Mouse (Mus musculus) forebrain, embryonic 12.5 days (tissue): ENCODE data around the gene Stmn1. TPM values are rescaled to one million over a fixed set of nuclear protein-coding genes. Genes with fewer than 3 reads are reported as not detected.
A peak's percentile ranks its signal among the peaks of the same experiment; 100 is the strongest.

ENCODE experiments used
- ATAC-seq: fragments of 200-750 bp; cut with Nextera tagmentation; 2 replicates; pipeline ENCODE4 v1.8.0; 2017; ENCODE audit warnings: moderate TSS enrichment; ENCODE audit not compliant: low FRiP score
- H3K27ac ChIP-seq: fragments of 300-500 bp; sonication (generic); 2 replicates; pipeline ENCODE4 v1.5.1; 2016; ENCODE audit warnings: mild to moderate bottlenecking
- H3K27me3 ChIP-seq: fragments of 300-500 bp; sonication (generic); 2 replicates; pipeline ENCODE4 v1.6.1; 2016; ENCODE audit warnings: mild to moderate bottlenecking
- H3K36me3 ChIP-seq: fragments of 300-500 bp; sonication (generic); replicated peaks from 2 replicates; pipeline ENCODE4 v1.6.1; 2016; ENCODE audit warnings: mild to moderate bottlenecking
- H3K4me1 ChIP-seq: fragments of 300-500 bp; sonication (generic); 2 replicates; pipeline ENCODE4 v1.6.1; 2016
- H3K4me2 ChIP-seq: fragments of 300-500 bp; sonication (generic); 2 replicates; pipeline ENCODE4 v1.6.1; 2016; ENCODE audit warnings: mild to moderate bottlenecking, moderate library complexity
- H3K4me3 ChIP-seq: fragments of 300-500 bp; sonication (generic); replicated peaks from 2 replicates; pipeline ENCODE4 v1.5.1; 2016; ENCODE audit warnings: mild to moderate bottlenecking
- H3K9ac ChIP-seq: fragments of 300-500 bp; sonication (generic); 2 replicates; pipeline ENCODE4 v1.6.1; 2016; ENCODE audit warnings: mild to moderate bottlenecking
- H3K9me3 ChIP-seq: fragments of 300-500 bp; sonication (generic); 2 replicates; pipeline ENCODE4 v1.6.1; 2016
- WGBS: fragments of 180-500 bp; shearing (Covaris S2); methylation state at CpG from one replicate; pipeline ENCODE4 v1.1.7; 2016; 5-methylcytosine and 5-hydroxymethylcytosine counted together
- polyA plus RNA-seq: library from polyadenylated mRNA; unstranded; fragments of >200 nt; fragmentation: Nextera tagmentation; extraction: Ambion mirVana; gene quantifications from 2 replicates; pipeline ENCODE4 v1.2.1, GENCODE M21; 2016

Stmn1 gene
- polyA plus RNA-seq, 1 experiment from 2014 or later: 4,517 TPM

DNA sequence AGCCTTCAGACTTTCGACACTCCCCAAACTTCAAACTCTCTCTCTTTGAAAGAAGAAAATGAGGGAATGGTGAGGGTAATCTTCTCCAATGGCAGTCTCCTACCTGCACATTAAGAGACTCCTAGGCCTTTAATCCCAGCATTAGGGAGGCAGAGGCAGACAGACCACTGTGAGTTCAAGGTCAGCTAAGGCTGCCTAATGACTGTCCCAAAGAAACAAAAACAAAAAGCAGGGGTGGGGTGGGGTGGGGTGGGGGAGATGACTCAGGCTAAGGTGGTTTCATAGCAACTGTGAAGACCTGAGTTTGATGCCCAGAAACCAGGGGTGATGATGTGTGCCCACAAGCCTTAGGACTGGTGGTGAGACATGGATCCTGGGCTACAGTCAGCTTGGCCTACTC lies 22.6 kb upstream of the Stmn1 start:
- H3K27me3 ChIP-seq: no peaks in the 10 kb centered on the region
- H3K9ac ChIP-seq: no peak overlapping the region
- H3K4me2 ChIP-seq: no peak overlapping the region
- no peaks in the 10 kb centered on the region for H3K9me3 ChIP-seq
- ATAC-seq: no peak
- no peak overlapping the region for H3K4me3 ChIP-seq
- no peak overlapping the region for H3K27ac ChIP-seq
- WGBS: 83% methylated on average over 1 of the region's 1 CpGs
- no peaks in the 10 kb centered on the region for H3K36me3 ChIP-seq
- peaks cover 33% of the 10 kb centered on the region for H3K4me1 ChIP-seq

DNA sequence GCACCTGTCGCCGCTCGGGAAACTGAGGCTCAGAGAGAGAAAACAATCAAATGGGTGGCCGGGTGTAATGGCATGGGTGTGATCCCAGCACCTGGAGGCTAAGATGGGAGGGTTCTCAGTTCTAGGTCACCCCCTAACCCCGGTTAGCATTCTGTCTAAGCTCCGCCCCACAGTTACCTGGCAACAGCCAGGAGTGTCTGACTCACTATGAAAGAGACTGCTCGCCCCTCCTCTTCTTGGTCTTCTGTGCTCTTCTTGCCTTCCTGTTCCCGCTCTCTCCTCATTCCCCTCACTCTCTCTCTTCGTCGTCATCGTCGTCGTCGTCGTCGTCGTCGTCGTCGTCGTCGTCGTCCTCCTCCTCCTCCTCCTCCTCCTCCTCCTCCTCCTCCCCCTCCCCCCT lies 20.2 kb upstream of the Stmn1 start:
- Histone ChIP-seq H3K4me2 (no peak overlapping the region), H3K27me3 (0 out of 2 replicates have a peak, but pooled peaks cover 3% of the 10 kb centered on the region)
- WGBS: 49% methylated on average over 23 of the region's 23 CpGs

DNA sequence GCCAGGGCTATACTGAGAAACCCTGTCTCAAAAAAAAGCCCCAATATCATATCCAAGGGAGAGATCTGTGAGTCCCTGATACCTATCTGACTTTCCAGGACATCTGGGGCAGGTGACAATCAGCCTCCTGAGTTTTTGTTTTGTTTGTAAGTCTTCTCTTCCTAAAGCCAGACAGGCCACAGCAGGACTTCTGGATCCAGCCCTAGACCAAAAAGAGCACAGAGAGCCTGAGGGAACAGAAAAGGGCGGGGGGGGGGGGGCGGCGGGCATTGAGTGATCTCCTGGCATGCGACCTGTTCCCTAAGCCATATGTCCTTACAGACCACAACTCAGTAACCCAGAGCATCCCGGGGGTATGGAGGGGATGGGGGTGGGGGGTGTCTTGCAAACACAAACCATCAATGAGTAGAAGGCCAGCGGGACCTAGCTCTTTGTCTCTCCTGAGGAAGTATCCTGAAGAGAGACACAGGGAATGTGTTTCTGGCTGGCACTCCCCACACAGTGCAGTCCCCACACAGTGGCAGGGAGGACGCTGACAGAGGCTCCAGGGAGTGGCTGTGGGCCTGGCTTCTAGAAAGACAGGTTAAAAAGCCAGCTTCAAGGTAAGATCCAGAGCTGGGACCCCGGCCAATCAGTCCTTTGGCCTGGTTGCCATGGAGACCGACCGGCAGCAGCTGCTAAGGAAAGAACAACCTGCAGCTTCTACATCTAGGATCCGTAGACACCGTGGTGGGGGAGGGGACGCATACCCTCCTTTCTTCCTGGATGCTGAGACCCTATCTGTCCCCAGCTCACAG lies 18.3 kb upstream of the Stmn1 start:
- H3K4me3 ChIP-seq: no peak overlapping the region; the same call in 1 of the 2 replicates
- peak overlapping the region; percentile 40 for H3K4me2 ChIP-seq
- H3K4me1 ChIP-seq: peaks cover 54% of the 10 kb centered on the region
- H3K9ac ChIP-seq: peak overlapping the region; percentile 42; the same call in 1 of the 2 replicates
- peak overlapping the region; percentile 93 for H3K27ac ChIP-seq
- no peaks in the 10 kb centered on the region for H3K36me3 ChIP-seq
- peak; percentile 74 for ATAC-seq
- peaks cover 13% of the 10 kb centered on the region for H3K27me3 ChIP-seq
- no peaks in the 10 kb centered on the region for H3K9me3 ChIP-seq
- WGBS: 9% methylated on average over 13 of the region's 13 CpGs

More for the DNA sequence above, 20.2 kb upstream of the Stmn1 start:
- Histone ChIP-seq H3K4me3 (no peak overlapping the region), H3K9ac (no peak overlapping the region; the same call in 1 of the 2 replicates), H3K36me3 (no peaks in the 10 kb centered on the region), H3K27ac (no peak overlapping the region), H3K4me1 (peaks cover 46% of the 10 kb centered on the region), H3K9me3 (no peaks in the 10 kb centered on the region)
- no peak for ATAC-seq

DNA sequence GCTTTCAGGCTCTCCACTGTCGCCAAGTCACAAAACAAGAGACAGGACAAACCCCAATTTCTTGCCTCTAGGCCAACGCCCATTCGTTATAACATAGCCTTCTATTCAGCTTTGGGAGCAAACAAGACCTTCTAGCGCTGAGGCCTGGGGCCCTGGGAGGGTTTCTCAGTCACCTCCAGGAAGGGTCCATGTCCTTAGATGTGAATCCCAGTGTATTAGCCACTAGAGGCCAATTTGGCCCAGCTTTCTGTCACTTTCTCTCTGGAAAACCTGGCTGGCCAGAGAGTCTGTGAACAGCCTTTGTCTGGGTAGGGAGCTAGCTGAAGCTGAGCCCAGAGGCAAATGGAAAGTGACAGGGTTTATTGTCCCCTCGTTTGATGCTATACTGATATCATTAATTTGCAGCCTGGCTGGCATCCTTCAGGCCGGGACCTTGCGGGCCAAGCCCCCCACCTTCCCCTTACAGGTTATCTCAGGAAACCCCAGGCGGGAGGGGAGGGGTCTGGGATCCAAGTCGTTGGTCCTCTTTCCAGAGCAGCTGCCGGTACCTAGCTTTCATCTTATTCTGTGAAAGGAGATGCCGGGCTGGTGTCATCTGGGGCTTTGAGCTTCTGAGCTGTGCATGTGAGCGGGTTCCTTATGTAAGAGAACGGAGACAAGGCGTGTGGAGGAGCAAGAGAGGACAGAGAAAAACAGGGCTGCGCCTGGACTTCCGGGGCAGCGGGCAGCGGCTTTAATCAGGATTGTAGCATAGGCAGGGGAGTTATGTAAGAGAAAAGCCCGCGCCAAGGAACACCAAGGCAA lies 17.5 kb upstream of the Stmn1 start:
- H3K4me1 ChIP-seq: peaks cover 54% of the 10 kb centered on the region
- WGBS: 8% methylated on average over 20 of the region's 20 CpGs
- no peak overlapping the region; the same call in 1 of the 2 replicates for H3K4me3 ChIP-seq
- H3K36me3 ChIP-seq: no peaks in the 10 kb centered on the region
- no peaks in the 10 kb centered on the region for H3K9me3 ChIP-seq
- peaks cover 13% of the 10 kb centered on the region for H3K27me3 ChIP-seq
- peak overlapping the region; percentile 40 for H3K4me2 ChIP-seq
- H3K9ac ChIP-seq: peak overlapping the region; percentile 42
- peak; percentile 52 for ATAC-seq
- peak overlapping the region; percentile 93 for H3K27ac ChIP-seq

DNA sequence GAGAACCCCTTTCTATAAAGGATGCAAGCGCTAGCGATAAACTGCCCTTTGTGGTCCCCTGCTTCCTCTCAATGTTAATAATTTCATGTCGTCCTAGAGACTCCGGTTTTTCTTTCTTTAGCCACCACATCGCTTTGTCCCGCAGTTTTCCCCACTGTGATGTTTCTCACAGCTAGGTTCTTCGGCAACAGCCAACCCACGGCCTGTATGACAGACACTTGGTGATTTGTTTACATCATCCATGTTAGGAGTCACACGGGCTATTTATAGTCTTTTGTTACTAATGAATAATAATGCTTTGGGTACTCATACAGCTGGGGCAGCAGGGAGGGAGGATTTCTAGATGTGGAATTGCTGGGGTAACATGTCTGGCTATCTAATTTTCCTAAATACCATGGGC lies 16.6 kb upstream of the Stmn1 start:
- Histone ChIP-seq H3K4me2 (0 out of 2 replicates have a peak overlapping the region, but pooled peaks have one; percentile 38), H3K4me3 (no peak overlapping the region), H3K9me3 (no peaks in the 10 kb centered on the region), H3K27me3 (peaks cover 13% of the 10 kb centered on the region), H3K36me3 (no peaks in the 10 kb centered on the region), H3K4me1 (peaks cover 48% of the 10 kb centered on the region), H3K9ac (no peak overlapping the region), H3K27ac (peak overlapping the region; percentile 93)
- no peak for ATAC-seq
- 54% methylated on average over 9 of the region's 9 CpGs for WGBS

DNA sequence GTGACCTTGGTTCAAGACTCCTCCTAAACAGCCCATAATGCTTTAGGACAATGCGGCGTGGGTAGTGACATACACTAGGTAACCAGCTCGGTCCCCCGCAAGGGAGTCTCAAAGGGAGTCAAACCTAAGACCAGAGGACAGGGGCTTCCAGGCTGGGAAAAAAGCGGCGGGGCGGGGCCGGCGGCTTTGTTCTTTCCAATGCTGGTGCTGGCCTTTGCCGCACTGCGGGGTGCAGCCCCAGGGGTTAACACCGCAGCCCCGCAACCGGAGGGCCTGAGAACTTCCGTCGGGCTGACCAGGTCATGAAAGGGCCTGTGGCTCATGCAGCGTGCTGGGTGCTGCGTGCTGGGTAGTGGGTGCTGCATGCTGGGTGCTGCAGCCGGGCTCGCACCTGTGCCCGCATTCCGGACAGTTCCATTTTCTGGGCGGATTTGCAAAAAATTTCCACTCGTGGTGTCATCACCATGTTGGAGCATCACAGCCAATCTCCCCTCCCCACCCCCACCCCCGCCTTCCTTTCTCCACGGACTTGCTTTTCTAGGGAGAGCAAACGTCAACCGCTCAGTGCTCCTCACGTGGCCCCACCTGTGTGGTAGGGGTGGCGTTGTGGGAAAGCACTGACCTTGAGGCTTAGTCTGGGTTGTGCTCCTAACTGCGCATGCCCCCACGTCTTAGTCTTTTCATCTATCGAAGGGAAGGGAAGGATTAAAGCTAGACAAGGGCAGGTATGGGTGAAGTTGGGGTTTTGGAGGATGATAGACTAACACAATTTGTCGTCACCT lies 14.3 kb upstream of the Stmn1 start:
- Histone ChIP-seq H3K4me1 (peaks cover 37% of the 10 kb centered on the region), H3K4me2 (peak overlapping the region; percentile 31), H3K27ac (no peak overlapping the region), H3K4me3 (no peak overlapping the region), H3K36me3 (no peaks in the 10 kb centered on the region), H3K9me3 (no peaks in the 10 kb centered on the region), H3K27me3 (peaks cover 13% of the 10 kb centered on the region), H3K9ac (0 out of 2 replicates have a peak overlapping the region, but pooled peaks have one; percentile 25)
- no peak for ATAC-seq
- 24% methylated on average over 34 of the region's 34 CpGs for WGBS

DNA sequence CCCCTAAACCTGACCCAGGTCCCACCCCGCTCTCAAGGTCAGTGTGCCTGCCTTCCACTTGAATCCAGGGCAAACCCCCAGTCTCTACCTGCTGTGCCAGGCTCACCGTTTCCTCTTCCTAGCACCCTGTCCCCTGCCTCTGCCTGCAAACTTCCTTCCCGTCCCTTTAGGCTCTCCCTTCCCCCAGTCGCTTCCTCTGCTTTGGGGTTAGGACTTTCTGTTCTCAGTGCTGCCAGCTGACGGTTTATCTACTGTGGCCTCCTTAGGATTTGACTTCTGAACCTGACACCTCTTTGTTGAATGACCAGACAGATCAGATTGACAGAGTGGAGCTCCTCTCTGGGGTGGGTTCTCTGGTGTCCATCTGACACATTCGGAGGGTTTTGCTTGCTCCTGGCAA lies 12.8 kb upstream of the Stmn1 start:
- peaks cover 13% of the 10 kb centered on the region for H3K27me3 ChIP-seq
- WGBS: 59% methylated on average over 6 of the region's 6 CpGs

DNA sequence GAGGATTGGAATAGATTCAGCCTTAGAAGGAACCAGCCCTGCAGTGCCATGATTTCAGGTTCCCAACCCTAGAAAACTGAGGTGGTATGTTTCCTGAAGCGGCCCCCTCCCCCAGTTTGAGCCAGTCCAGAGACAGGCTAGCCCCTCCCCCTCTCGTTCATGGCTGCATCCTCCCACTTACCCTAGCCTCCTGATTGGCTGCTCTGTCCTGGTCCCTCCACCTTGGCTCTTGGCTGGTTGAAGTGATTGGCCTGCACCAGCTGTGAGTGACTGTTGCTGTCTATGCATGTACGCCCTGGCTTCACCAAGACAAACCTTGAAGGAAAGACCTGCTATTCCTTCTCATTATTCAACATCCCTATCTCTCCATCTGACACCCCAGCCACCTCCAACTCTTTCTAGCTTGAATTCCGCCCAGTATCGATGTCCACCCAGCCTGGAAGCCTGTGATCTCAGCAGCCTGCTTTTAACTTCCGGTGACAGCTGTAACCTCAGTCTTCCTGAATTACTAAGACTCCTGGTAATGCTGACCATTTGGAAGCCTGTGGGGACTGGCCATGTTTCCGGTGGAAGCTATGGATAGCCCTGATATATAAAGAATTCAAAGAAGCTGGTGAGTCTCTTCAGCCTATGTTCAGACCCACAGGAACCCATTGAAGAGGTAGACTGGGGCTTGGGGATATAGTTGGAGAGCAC lies 10.8 kb upstream of the Stmn1 start:
- H3K4me3 ChIP-seq: no peak overlapping the region
- no peaks in the 10 kb centered on the region for H3K36me3 ChIP-seq
- no peak for ATAC-seq
- peaks cover 10% of the 10 kb centered on the region for H3K4me1 ChIP-seq
- H3K4me2 ChIP-seq: no peak overlapping the region
- no peak overlapping the region for H3K9ac ChIP-seq
- peaks cover 13% of the 10 kb centered on the region for H3K27me3 ChIP-seq
- H3K27ac ChIP-seq: no peak overlapping the region
- no peaks in the 10 kb centered on the region for H3K9me3 ChIP-seq
- 71% methylated on average over 7 of the region's 7 CpGs for WGBS

More for the DNA sequence above, 12.8 kb upstream of the Stmn1 start:
- no peaks in the 10 kb centered on the region for H3K36me3 ChIP-seq
- H3K9ac ChIP-seq: no peak overlapping the region
- H3K27ac ChIP-seq: 0 out of 2 replicates have a peak overlapping the region, but pooled peaks have one; percentile 2
- no peak overlapping the region for H3K4me2 ChIP-seq
- H3K4me3 ChIP-seq: no peak overlapping the region
- H3K4me1 ChIP-seq: peaks cover 23% of the 10 kb centered on the region
- no peak for ATAC-seq
- no peaks in the 10 kb centered on the region for H3K9me3 ChIP-seq

DNA sequence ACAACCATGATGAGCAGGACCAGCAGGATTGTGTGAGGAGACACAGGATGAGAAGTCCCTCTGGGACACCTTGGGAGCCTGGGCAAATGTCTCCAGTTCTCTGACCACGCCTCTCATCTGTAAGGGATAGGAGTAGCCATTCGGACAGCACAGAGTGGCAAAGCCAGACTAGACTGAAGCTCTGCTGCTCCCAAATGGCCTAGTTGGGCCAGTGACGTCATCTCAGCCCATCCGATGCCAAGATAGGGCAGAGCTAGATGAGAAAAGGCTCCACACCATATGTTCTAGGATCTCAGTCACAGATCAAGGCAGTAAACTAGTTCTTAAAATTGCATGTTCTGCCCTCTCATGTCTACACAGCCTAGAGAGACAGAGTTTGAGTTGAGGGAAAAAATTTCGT lies 9.3 kb upstream of the Stmn1 start:
- Histone ChIP-seq H3K4me3 (no peak overlapping the region), H3K9me3 (no peaks in the 10 kb centered on the region), H3K27ac (no peak overlapping the region), H3K9ac (no peak overlapping the region), H3K4me2 (no peak overlapping the region), H3K27me3 (peaks cover 5% of the 10 kb centered on the region), H3K4me1 (peaks cover 2% of the 10 kb centered on the region), H3K36me3 (no peaks in the 10 kb centered on the region)
- 89% methylated on average over 5 of the region's 5 CpGs for WGBS
- no peak for ATAC-seq

DNA sequence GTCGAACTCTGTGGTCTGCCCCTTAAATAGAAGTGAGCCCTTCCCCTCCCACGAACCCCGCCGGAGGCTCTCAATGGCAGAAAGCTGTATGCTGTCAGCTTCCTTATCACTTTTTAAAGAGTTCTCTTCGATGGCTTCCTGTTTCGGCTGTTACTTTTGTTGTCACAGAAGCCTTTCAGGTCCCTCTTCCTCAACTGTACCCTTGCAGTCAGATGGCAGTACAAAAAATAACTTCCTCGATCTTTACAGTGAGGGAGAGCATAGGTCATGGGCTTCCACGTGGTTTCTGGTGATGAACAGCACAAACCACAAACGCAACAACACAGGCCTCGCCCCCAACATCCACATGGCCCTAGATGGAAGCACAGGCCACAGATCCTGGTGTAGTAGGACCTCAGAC lies 7.8 kb upstream of the Stmn1 start:
- H3K27me3 ChIP-seq: no peaks in the 10 kb centered on the region
- H3K4me2 ChIP-seq: no peak overlapping the region
- no peaks in the 10 kb centered on the region for H3K9me3 ChIP-seq
- no peak for ATAC-seq
- WGBS: 85% methylated on average over 10 of the region's 10 CpGs
- H3K27ac ChIP-seq: no peak overlapping the region
- H3K36me3 ChIP-seq: no peaks in the 10 kb centered on the region
- H3K4me1 ChIP-seq: peaks cover under 1% of the 10 kb centered on the region; the same call in 1 of the 2 replicates
- H3K9ac ChIP-seq: no peak overlapping the region
- no peak overlapping the region for H3K4me3 ChIP-seq

DNA sequence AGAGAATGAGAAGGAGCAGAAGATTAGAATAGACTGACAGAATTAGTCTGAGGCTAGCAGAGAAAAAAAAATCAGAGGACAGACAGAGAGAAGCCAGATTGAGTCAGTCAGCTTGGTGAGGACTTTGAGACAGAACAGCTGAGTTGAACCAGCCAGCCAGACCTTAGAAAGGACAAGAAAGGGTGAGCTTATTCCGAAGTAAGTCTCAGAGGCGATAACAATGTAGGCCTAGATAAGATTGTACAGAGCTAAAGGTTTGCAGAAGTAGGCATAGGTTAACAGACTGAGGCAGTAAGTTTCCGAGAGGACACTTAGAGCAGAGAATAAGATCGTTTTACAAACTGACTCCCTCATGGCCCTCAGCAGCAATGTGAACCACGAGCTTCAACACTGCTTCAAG lies 6.9 kb upstream of the Stmn1 start:
- Histone ChIP-seq H3K27me3 (no peaks in the 10 kb centered on the region), H3K36me3 (no peaks in the 10 kb centered on the region), H3K4me3 (no peak overlapping the region), H3K27ac (no peak overlapping the region), H3K4me2 (no peak overlapping the region), H3K4me1 (peaks cover 11% of the 10 kb centered on the region), H3K9ac (no peak overlapping the region), H3K9me3 (no peaks in the 10 kb centered on the region)
- ATAC-seq: no peak
- WGBS: 83% methylated on average over 5 of the region's 5 CpGs
